Mouse (Mus musculus) cerebellum, adult 8-10 months (tissue): Measurements from ENCODE around the gene Ndc80.
"Not testable (repeated sequence)": the region's sequence is repeated elsewhere in the genome, so short reads cannot be mapped to it uniquely, and the experiment has no call there.

Experiments used
- DNase-seq: peaks from one replicate; pipeline ENCODE4 v3.0.0; 2022

The Ndc80 gene

DNA sequence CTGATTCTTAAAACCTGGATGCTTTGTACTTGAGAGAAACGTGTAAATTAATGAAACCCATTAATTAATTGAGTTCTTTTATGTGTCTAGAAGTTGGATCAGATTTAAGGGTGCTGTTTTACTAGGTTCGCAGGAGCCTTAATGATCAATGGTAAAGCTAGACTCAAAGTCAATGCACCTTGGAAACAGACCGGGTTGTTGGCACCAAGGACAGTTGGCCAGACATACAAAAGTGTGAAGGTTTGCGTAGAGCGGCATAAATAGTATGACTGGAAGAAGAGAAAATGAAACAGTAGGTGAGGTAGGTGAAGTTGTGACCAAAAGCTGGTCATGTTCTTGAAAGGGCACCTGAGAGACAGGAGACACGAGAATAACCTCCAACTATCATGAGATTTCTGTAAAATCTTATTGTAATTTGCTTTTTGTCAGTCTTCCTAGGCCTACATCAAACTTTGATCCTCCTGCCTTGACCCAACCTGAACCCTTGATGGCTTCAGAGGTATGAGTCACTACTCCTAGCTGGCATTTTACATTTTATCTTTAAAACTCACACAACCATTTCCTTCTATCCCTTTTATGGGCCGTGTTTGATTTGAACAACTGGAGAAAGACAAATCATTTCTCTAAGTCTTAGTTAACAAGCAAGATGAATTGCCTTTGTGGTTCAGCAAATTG, 50.2 kb downstream of the Ndc80 start:
- DNase-seq, result peak; percentile 6

DNA sequence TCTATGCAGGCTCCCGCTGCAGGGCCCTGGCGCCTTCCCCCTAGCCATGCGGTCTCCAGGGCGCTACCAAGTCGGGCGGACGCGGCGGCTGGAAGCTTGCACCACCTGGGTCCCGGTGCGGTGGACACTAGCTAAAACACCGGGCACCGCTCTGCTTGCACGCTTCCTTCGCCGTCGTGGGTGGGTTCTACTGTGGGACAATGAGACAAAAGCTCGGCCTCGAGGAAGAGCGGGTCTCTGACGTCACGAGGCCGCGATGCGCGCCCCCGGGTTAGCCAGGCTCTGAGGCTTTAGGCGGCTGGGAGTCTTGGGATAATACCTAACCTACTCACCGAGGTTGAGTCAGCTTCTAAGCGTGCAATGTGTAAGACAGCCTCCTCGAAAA, 51.0 kb downstream of the Ndc80 start:
- peak; percentile 71 for DNase-seq

DNA sequence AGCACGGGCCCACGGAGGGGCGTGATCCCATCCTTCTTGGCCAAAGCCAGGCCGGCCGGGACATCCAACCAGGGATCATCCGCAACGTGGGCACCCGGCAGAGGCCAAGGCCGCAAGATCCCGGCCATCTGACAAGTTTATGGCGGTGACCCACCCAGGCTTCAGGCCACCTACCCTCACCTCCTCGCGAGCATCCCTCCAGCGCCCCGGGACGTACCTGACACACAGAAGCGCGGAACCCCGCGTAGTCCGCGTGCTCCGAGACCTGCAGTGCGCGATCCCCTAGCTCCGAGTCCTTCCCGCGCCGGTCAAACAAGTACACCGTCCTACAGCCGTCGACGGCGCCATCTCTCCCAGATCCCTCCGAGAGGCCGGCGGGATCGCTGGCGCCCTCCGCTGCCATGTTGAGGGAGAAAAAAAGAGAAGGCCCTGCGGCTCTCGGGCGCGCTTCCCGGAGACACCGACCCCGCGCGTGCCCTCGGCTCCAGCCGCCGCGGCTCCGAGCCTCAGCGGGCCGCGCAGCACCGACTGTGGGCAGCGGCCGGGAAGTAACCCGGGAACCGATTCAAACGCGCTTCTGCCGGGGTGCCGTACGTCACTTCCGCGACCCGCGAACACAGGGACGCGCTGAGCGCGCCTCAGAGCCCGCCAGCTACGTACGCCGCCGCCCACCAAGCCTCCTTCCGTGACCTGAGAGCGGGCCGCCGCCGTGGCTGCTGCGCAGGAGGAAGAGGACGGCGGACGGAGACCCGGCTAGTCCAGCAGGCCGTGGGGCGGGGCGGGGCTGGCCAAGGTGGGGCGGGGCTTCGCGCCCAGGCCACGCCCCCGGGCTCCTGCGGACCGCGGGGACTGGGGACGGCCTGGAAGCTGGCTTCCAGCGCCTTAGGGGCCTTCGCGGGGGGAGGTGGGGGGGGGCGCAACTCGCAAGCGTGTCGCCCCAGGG, 51.6 kb downstream of the Ndc80 start, which contains the start of gene Smchd1:
Smchd1 (minus strand) TSS at position 582 of the 943 bp plus-strand sequence.
- DNase-seq, result peak; percentile 91

- DNase-seq, result no peak
Measured at GRCm38 (mm10) chr17:71474128-71474527, 52.5 kb downstream of the Ndc80 start.

DNA sequence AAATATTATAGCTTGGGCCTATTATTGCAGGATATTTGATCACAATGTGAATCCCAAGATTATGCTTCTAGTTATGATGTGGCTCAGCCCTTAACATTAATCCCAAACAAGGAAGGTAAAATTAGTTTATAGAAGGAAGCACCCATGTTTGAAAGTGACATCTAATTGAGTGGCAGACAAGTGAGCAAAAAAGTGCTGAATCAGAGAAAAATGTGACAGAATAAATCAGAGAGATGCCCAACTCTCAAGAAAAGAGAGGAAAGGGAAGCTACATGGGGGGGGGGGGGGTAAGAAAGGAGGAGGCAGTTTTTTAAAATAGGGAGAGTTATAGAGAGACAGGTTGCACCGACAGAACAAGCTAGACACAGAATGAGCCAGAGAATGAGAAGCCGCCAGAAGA, 55.4 kb downstream of the Ndc80 start:
- DNase-seq, result no peak

GRCm38 (mm10) chr17:71460312-71460711, 66.3 kb downstream of the Ndc80 start:
- DNase-seq, result no peak

DNA sequence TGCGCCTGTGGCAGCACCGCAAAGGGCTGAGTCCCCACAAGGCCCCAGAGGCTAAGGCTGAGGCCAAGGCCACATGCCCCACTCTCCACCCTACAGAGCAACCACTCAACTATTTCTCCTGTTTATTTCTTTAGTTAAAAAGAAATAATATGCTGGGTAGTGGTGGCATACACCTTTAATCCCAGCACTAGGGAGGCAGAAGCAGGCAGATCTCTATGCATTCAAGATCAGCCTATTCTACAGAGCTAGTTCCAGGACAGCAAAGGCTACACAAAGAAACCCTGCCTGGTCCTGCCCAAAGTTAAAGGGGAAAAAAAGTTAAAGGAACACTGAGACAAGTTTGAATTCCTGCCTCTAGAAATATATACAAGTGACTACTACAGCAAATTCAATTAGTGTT, 66.8 kb downstream of the Ndc80 start, which contains the start of gene Gm4707:
Gm4707 (minus strand) TSS at position 101 of the 400 bp plus-strand sequence.
- DNase-seq, result no peak

DNA sequence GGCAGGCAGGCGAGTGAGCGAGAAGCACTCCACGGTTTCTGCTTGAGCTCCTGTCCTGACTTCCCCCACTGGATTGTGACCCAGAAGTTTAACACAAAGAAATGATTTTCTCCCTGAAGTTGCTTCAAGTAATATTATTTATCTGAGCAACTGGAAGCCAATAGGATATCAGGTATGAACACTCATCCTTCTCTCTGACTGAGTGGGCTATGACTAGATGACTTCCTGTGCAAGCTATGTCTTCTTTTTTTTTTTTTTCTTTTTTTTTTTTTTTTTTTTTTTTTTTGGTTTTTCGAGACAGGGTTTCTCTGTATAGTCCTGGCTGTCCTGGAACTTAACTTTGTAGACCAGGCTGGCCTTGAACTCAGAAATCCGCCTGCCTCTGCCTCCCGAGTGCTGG, 69.3 kb downstream of the Ndc80 start:
- not testable (repeated sequence) for DNase-seq
